Mouse (Mus musculus) hindbrain, embryonic 11.5 days (tissue): Measurements from ENCODE around the gene Nup37. TPM values are rescaled to one million over a fixed set of nuclear protein-coding genes. Genes with fewer than 3 reads are reported as not detected.

Experiments
- ATAC-seq: fragments of 200-750 bp; cut with Nextera tagmentation; 2 replicates; pipeline ENCODE4 v1.8.0; 2017; ENCODE audit warnings: mild to moderate bottlenecking, moderate TSS enrichment, moderate library complexity; ENCODE audit not compliant: low FRiP score
- DNase-seq: peaks from one replicate; pipeline ENCODE4 v3.0.0-alpha.2; 2015; ENCODE audit warnings: low spot score
- H3K27ac ChIP-seq: fragments of 300-500 bp; sonication (generic); 2 replicates; pipeline ENCODE4 v1.5.1; 2014; ENCODE audit warnings: mild to moderate bottlenecking, low read depth, low read length
- H3K27me3 ChIP-seq: fragments of 300-500 bp; sonication (generic); 2 replicates; pipeline ENCODE4 v1.6.1; 2014; ENCODE audit warnings: mild to moderate bottlenecking, low read length, moderate library complexity, mixed read lengths; ENCODE audit not compliant: control insufficient read depth, insufficient read depth
- H3K36me3 ChIP-seq: fragments of 300-500 bp; sonication (generic); 2 replicates; pipeline ENCODE4 v1.6.1; 2014; ENCODE audit warnings: mild to moderate bottlenecking, low read length, moderate library complexity, mixed read lengths; ENCODE audit not compliant: control insufficient read depth, insufficient read depth
- H3K4me1 ChIP-seq: fragments of 300-500 bp; sonication (generic); replicated peaks from 2 replicates; pipeline ENCODE4 v1.6.1; 2014; ENCODE audit warnings: low read length, mixed read lengths; ENCODE audit not compliant: control insufficient read depth, insufficient read depth
- H3K4me2 ChIP-seq: fragments of 300-500 bp; sonication (generic); replicated peaks from 2 replicates; pipeline ENCODE4 v1.6.1; 2014; ENCODE audit warnings: mild to moderate bottlenecking, low read depth, low read length
- H3K4me3 ChIP-seq: fragments of 300-500 bp; sonication (generic); 2 replicates; pipeline ENCODE4 v1.5.1; 2014; ENCODE audit warnings: low read depth, low read length
- H3K9ac ChIP-seq: fragments of 300-500 bp; sonication (generic); 2 replicates; pipeline ENCODE4 v1.6.1; 2014; ENCODE audit warnings: low read depth, low read length
- H3K9me3 ChIP-seq: fragments of 300-500 bp; sonication (generic); 2 replicates; pipeline ENCODE4 v1.6.1; 2016; ENCODE audit warnings: low read length; ENCODE audit not compliant: control insufficient read depth
- WGBS: fragments of 180-500 bp; shearing (Covaris S2); extraction: QIAGEN DNeasy Blood & Tissue Kit; methylation state at CpG from one replicate; pipeline ENCODE4 v1.1.7; 2014; 5-methylcytosine and 5-hydroxymethylcytosine counted together
- polyA plus RNA-seq: library from polyadenylated mRNA; unstranded; fragments of >200 nt; fragmentation: Nextera tagmentation; extraction: Ambion mirVana; gene quantifications from 2 replicates; pipeline ENCODE4 v1.2.1, GENCODE M21; 2014

The Nup37 gene
- 91.5 and 93.8 TPM in 2 replicates for polyA plus RNA-seq

GRCm38 (mm10) chr10:88146707-88147477 is at the start of gene Nup37, which contains the start of gene Parpbp:
Gene Nup37, plus strand, starts transcription at chr10:88146992.
Gene Parpbp, minus strand, starts transcription at chr10:88146941.
- H3K27ac ChIP-seq, result no peak within 1 kb of the TSS
- H3K27me3 ChIP-seq, result no peaks in the 10 kb centered on the region
- peaks cover 3% of the 10 kb centered on the region; the same call in 1 of the 2 replicates for H3K4me1 ChIP-seq
- DNase-seq (peak; percentile 92), ATAC-seq (peak; percentile 98)
- H3K9me3 ChIP-seq, result no peaks in the 10 kb centered on the region
- peak within 1 kb of the TSS; percentile 82 for H3K4me3 ChIP-seq
- H3K9ac ChIP-seq, result peak within 1 kb of the TSS; percentile 84
- 1% methylated on average over 53 of the region's 53 CpGs for WGBS
- no peaks in the 10 kb centered on the region for H3K36me3 ChIP-seq
- peak within 1 kb of the TSS; percentile 72 for H3K4me2 ChIP-seq

GRCm38 (mm10) chr10:88106169-88106568 is 40.6 kb upstream of the Nup37 start:
- H3K36me3 ChIP-seq, result no peaks in the 10 kb centered on the region
- no peak overlapping the region for H3K9ac ChIP-seq
- WGBS, result 93% methylated on average over 2 of the region's 2 CpGs
- no peak overlapping the region for H3K27ac ChIP-seq
- H3K9me3 ChIP-seq, result no peaks in the 10 kb centered on the region
- H3K4me3 ChIP-seq, result no peak overlapping the region
- H3K4me1 ChIP-seq, result no peaks in the 10 kb centered on the region
- ATAC-seq, result no peak
- H3K27me3 ChIP-seq, result no peaks in the 10 kb centered on the region
- DNase-seq, result no peak
- H3K4me2 ChIP-seq, result no peak overlapping the region

GRCm38 (mm10) chr10:88113290-88113689 is 33.5 kb upstream of the Nup37 start:
- Histone ChIP-seq H3K9ac (no peak overlapping the region), H3K4me1 (no peaks in the 10 kb centered on the region), H3K27me3 (no peaks in the 10 kb centered on the region), H3K27ac (no peak overlapping the region), H3K4me3 (no peak overlapping the region), H3K36me3 (no peaks in the 10 kb centered on the region), H3K9me3 (no peaks in the 10 kb centered on the region), H3K4me2 (no peak overlapping the region)
- DNase-seq (no peak), ATAC-seq (no peak)
- 88% methylated on average over 2 of the region's 2 CpGs for WGBS

- Histone ChIP-seq H3K9me3 (no peaks in the 10 kb centered on the region), H3K27me3 (no peaks in the 10 kb centered on the region), H3K36me3 (no peaks in the 10 kb centered on the region), H3K9ac (no peak overlapping the region), H3K27ac (no peak overlapping the region), H3K4me1 (no peaks in the 10 kb centered on the region), H3K4me2 (no peak overlapping the region), H3K4me3 (no peak overlapping the region)
- DNase-seq (no peak), ATAC-seq (no peak)
These were observed 27.1 kb upstream of the Nup37 start for GRCm38 (mm10) chr10:88119721-88120120.

- H3K9me3 ChIP-seq, result no peaks in the 10 kb centered on the region
- H3K27ac ChIP-seq, result no peak overlapping the region
- no peaks in the 10 kb centered on the region for H3K36me3 ChIP-seq
- ATAC-seq (no peak), DNase-seq (no peak)
- no peak overlapping the region for H3K9ac ChIP-seq
- no peak overlapping the region for H3K4me2 ChIP-seq
- no peaks in the 10 kb centered on the region for H3K27me3 ChIP-seq
- H3K4me3 ChIP-seq, result no peak overlapping the region
- no peaks in the 10 kb centered on the region for H3K4me1 ChIP-seq
- 98% methylated on average over 16 of the region's 16 CpGs for WGBS
These were observed 11.2 kb upstream of the Nup37 start for GRCm38 (mm10) chr10:88135630-88136029.

GRCm38 (mm10) chr10:88146187-88146586 is 605 bp upstream of the Nup37 start:
- H3K4me1 ChIP-seq, result peaks cover 3% of the 10 kb centered on the region; the same call in 1 of the 2 replicates
- H3K27ac ChIP-seq, result no peak overlapping the region
- H3K4me2 ChIP-seq, result peak overlapping the region; percentile 72
- DNase-seq, result no peak
- no peak for ATAC-seq
- no peaks in the 10 kb centered on the region for H3K36me3 ChIP-seq
- H3K4me3 ChIP-seq, result peak overlapping the region; percentile 82
- no peaks in the 10 kb centered on the region for H3K9me3 ChIP-seq
- H3K27me3 ChIP-seq, result no peaks in the 10 kb centered on the region
- 24% methylated on average over 7 of the region's 7 CpGs for WGBS
- H3K9ac ChIP-seq, result peak overlapping the region; percentile 84

- Histone ChIP-seq H3K4me1 (peaks cover 3% of the 10 kb centered on the region; the same call in 1 of the 2 replicates), H3K36me3 (0 out of 2 replicates have a peak, but pooled peaks cover 4% of the 10 kb centered on the region), H3K27ac (no peak overlapping the region), H3K27me3 (no peaks in the 10 kb centered on the region), H3K9me3 (no peaks in the 10 kb centered on the region), H3K9ac (no peak overlapping the region), H3K4me2 (no peak overlapping the region), H3K4me3 (no peak overlapping the region)
- ATAC-seq (no peak), DNase-seq (no peak)
- 87% methylated on average over 4 of the region's 4 CpGs for WGBS
These were observed 3.6 kb downstream of the Nup37 start for GRCm38 (mm10) chr10:88150381-88150780.

GRCm38 (mm10) chr10:88151658-88152057 is 4.9 kb downstream of the Nup37 start:
- no peak for DNase-seq
- no peak for ATAC-seq
- Histone ChIP-seq H3K9me3 (no peaks in the 10 kb centered on the region), H3K36me3 (0 out of 2 replicates have a peak, but pooled peaks cover 4% of the 10 kb centered on the region), H3K4me2 (no peak overlapping the region), H3K9ac (no peak overlapping the region), H3K4me3 (no peak overlapping the region), H3K27me3 (no peaks in the 10 kb centered on the region), H3K4me1 (no peaks in the 10 kb centered on the region; the same call in 1 of the 2 replicates), H3K27ac (no peak overlapping the region)
- WGBS, result 91% methylated on average over 6 of the region's 6 CpGs

- Histone ChIP-seq H3K4me2 (no peak overlapping the region), H3K9ac (no peak overlapping the region), H3K27me3 (no peaks in the 10 kb centered on the region), H3K4me1 (no peaks in the 10 kb centered on the region), H3K4me3 (no peak overlapping the region), H3K9me3 (no peaks in the 10 kb centered on the region), H3K36me3 (0 out of 2 replicates have a peak, but pooled peaks cover 2% of the 10 kb centered on the region), H3K27ac (no peak overlapping the region)
- DNase-seq (no peak), ATAC-seq (no peak)
- WGBS, result 93% methylated on average over 2 of the region's 2 CpGs
These were observed 15.3 kb downstream of the Nup37 start for GRCm38 (mm10) chr10:88162096-88162495.
